Mouse (Mus musculus): Measurements from ENCODE around the gene Gucy2f.

DNA sequence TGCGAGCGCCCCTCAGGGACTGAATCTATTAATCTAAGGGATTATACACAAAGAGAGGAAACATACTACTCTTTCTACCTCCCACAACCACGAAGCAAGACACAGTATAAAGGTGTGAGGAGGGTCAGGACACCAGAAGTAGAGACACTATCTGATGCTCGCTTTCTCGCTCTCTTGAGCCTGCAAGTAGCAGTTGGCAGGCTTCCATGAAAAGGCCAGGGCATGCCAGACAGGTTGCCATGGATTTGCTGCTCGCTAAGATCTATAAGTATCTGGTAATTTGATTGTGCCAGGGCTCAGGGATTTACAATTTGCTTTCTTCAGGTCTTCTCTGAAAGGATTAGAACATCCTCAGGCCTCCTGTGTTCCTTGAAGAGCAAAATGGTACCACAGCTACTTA is 85.5 kb downstream of the Gucy2f start:
- TF ChIP-seq CTCF (IDR thresholded peaks at IDR 0.05; ENCODE audit: low read depth) (no peak), EP300 (IDR thresholded peaks at IDR 0.05; ENCODE audit: low read depth) (no peak)

Measured in liver, postnatal 0 days (tissue).